Mouse (Mus musculus) ovary, postnatal 36 days (tissue): ENCODE data around the gene Dach1.

Experiments used
- DNase-seq: peaks from one replicate; pipeline ENCODE4 v3.0.0; 2022; ENCODE audit warnings: low spot score, mixed read lengths

Dach1 gene

DNA sequence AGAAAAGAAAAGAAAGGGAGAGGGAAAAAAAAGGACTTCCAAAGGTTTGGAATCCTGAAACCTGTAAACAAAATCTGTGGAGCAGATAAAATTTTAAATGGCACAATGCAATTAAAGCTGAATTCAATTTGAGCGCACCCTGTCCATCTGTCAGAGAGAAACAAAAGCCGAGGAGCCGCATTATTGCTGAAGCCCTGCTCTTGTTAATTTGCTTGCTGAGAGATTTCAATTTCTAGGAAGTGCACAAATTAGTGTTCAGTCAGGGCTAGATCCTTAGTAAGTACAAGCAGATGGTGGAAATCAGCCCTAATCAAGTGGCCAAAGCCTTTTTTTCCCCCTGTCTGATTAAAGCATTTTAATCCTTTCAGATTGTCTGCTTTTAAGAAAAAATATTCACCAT, 60.8 kb downstream of the Dach1 start:
- DNase-seq, result no peak

GRCm38 (mm10) chr14:98106208-98106607, 63.4 kb downstream of the Dach1 start:
- no peak for DNase-seq

- DNase-seq, result no peak
Observed at GRCm38 (mm10) chr14:98104314-98104955, 65.1 kb downstream of the Dach1 start.

DNA sequence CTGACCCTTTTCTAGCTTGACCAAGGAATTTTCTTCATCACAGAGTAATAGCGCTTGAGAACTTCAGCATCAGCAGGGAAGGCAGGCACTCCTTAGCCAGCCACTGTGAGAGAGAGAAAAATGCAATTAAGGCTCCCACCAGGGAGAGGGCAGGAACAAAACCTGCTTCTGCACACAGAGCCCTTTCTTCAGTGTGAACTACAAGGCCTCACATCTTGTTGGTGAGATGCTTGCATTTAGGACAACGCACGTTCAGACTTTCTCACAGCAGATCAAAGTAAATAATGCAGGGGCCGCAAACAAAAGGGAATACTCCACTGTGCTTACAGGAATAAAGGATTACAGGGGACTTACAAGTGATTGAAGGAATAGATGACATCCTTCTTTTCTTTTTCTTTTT, 74.3 kb downstream of the Dach1 start:
- DNase-seq, result no peak

DNA sequence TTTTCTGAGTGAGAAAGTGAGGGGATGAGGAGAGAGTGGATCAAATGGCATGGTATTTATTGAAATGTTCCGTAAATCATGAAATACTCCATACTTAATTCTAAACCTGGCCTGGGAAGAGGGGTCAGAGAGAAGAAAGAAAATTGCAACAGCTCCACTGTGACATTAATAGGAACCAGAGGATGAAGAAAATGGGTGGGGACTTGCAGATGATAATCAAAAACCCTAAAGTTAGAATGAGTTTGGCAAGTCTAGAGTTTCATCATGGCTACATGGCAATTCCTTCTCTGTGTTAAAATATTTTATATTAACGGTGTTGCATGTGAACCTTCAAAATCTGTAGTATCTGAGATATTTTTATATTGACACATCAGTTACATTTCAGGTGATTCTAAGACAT, 80.3 kb downstream of the Dach1 start:
- no peak for DNase-seq

DNA sequence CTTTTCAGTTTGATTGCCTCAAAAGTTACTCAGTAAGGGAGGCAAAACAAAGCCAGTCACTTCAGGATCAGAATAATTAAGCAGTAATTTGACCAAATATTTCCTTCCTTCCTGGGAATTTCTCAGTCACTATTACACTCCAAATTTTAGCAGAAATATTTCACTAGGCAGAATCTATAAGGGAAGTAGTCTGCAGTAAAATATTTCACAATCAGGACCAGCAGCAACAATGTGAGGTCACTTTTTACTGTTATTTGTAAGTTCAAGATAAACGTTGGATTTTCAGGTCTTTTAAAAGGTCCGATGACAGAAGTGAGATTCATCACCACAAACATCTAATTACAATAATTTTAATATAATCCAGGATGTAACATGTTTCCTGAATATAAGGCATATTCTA, 82.2 kb downstream of the Dach1 start:
- no peak for DNase-seq

DNA sequence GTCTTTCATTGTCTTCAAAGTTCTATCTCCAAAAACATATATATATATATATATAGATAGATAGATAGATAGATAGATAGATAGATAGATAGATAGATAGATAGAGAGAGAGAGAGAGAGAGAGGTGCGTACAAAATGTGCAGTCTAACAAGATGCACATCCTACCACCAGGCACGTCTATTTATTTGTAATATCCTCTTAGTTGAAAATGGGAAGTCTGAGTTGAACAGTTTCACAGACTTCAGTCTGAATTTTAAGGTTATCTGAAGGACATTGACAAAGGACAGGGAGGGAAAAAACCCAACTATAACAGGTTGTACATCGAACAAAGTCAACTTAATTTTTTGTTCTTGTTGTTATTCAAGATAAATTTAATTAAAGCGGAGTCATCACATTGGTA, 82.8 kb downstream of the Dach1 start:
- no peak for DNase-seq

DNA sequence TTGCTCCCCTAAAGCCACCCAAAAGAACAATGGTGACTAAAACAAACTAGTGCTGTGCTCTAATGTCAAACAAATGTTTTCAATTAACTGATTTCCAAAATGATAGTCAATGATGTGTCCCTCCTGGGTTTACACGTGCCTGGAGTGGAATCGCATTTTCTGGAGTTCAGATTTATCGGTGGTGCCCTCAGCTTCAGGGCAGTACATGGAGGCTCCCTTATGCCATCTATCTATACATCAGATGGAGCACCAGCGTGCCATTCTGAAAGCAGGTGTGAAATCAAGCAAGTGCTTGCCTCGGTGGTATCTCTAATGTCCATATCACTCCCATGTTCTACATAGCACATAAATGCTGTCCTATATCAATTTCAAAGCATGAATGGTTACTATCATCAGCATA, 84.4 kb downstream of the Dach1 start:
- DNase-seq, result no peak

DNA sequence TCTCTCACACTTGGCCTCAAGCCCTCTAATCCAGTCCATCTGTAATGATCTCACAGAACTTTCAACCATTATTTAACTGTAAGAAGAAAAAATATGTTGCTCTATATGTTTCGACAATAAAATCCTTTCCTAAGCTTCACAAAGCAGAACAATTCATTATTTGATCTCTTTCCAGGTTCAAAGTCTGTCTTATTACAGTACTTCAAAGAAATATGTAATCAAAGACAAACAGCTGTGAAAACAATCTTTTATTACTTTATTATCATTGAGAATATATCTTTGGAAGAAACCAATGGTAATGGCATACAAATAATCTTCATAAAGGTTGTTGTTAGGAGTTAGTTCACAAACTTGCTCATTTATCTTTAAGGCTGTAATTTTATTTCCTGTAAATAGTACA, 84.8 kb downstream of the Dach1 start:
- DNase-seq, result no peak

- no peak for DNase-seq
Observed at GRCm38 (mm10) chr14:98083419-98083818, 86.1 kb downstream of the Dach1 start.

- no peak for DNase-seq
Observed at GRCm38 (mm10) chr14:98080014-98080413, 89.6 kb downstream of the Dach1 start.

GRCm38 (mm10) chr14:98077996-98078395, 91.6 kb downstream of the Dach1 start:
- DNase-seq, result no peak

GRCm38 (mm10) chr14:98073421-98074080, 96.0 kb downstream of the Dach1 start:
- DNase-seq, result no peak

DNA sequence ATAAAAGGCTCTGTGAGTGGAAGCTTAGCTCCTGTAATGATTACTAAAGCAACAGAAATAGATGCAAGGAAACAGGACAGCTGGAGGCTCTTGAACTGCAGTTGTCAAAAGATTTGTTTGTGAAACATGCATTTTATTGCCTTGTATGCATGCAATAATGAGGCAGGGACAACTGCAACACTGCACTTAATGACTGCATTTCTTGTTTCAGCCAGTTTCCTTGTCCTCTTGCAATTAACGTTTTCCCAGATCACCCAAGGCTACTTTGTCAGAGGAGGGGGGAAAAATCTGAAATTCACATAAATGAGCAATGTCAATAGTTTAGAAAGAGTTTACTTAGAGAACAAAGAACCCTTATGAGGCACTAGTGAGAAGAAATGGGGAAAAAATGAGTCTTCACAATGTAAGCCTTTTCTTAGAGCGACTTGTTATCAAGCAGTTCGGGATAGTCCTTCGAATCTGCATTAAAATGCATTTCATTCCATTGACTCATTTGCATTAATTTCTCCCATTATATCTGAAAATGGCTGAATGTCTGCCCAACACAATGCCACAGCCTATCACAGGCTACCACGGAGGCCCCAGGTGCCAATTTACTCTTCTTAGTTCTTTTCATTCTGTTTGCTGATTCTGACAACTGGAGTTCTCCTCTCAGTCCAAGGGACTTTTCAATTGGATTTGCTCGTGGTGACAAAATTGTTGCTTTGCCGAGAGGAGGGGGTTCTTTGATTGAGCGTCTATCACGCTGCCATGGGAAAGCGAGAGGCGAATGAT, 96.7 kb downstream of the Dach1 start:
- DNase-seq, result no peak

DNA sequence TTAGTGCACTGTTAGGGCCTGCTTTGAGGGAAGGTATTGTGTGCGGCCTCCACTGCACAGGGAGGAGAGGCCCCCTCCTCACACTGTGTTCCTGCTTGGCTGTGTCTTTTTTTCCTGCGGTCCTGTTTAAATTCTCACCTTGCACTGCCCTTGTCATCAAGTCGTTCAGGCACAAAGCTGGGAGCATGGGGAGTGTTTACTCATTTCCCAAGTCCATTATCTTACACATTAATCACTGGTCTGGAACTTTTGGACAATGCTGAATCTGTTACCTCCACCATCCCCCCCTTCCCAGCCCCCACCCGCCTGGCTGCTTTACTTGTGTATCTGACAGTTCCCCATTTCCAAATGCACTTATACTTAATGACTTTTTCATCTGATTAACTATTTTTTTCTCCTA, 97.7 kb downstream of the Dach1 start:
- no peak for DNase-seq

DNA sequence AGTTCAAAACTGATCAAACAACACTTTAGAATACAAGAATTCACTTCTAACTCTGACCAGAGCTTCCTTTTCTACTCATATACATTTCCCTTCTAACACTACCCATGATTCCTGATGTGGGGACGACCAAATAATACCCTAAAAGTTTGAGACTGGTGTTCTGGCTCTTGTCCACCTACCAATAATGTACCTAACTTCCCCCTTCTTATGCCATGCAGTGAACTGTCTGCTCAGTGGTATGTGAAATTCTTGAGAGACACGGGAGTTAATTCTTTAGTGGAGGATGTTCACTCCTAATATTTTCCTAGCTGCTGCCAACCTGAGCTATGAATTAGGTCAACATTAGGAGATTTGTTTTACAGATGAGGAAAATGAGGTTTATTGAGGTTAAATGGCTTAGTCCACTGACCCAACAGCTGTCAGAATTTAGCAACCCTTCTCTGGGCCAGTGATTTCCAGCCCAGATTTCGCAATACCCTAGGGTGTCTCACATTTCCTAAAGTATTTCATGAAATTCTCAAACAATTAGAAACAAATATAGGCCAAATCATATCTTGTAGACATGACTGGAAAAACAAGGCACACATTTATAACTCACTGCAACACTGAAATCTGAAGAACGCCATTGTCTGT, 102.2 kb downstream of the Dach1 start:
- no peak for DNase-seq

DNA sequence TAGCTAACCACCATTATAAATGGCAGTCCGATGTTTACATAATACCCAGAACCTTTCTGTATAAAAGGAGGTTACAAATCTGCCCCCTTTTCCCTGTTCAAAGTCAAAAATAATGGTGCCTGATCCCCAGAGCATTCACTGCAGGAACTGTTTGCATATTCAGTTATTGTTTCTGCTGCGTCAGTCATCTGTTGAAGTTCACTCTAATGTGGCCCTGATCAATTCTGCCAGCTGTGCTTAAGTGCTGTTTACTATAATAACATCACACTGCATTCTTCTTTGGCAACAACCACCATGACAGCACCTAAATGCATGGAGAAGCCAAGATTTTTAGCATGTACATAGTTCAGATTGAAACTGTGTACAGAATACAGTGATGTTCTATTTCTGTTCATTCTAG, 105.4 kb downstream of the Dach1 start:
- DNase-seq, result no peak

DNA sequence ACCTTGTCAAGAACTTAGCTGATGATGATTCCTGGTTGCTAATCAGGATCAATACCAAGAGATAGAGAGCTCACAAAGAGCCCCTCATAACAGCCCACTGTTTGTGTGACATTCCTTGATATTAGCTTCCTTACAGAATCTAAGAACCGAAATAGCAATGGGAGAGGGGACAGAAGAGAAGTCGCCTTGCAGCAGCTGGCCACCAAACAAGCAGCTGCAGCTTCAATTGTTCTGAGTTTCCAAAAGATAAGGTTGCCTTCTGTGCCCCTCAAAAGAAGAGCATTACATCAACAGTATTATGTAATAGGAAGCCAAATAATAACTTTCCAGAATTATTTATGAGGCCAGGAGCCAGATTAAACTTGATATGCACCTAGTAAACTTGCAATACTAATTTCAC, 120.2 kb downstream of the Dach1 start:
- DNase-seq, result no peak

DNA sequence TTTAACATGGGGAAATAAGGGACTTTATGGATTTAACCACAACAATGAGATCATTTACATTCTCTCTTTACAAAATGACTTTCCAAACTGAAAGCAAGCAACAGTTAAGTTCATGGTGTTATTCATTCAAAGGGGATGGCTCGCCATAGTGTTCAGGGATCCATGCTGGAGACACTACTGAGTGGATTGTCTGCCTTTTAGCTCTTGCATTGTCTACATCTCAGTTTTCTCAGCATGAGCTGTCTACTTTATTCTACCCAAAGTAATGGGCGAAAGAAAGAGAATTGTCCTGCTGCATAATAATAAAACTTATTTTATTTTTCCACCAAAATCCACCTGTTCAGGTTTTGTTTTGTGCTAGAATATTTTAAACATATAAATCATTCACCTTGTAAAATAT, 121.2 kb downstream of the Dach1 start:
- DNase-seq, result no peak

- DNase-seq, result no peak
Observed at GRCm38 (mm10) chr14:98047670-98048069, 121.9 kb downstream of the Dach1 start.

DNA sequence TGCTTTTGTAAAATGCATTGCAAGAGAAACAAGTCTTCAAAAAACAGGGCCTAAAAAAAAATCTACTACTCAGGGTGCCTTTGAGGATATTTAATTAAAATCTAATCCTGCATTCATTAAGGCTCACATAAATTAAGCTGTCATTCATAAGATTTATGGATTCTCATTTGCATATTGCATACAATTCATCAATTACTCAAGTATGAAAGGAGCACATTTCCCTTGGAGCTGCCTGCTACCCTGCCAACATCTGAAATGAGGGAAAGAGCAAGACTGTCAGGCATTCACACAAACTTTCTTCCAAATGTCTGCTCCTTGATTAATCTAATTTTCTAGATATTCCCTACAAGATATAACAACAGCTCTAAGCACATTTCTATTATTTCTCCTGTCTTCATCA, 122.6 kb downstream of the Dach1 start:
- DNase-seq, result no peak

- no peak for DNase-seq
Observed at GRCm38 (mm10) chr14:98038524-98038923, 131.0 kb downstream of the Dach1 start.

GRCm38 (mm10) chr14:98037175-98037574, 132.4 kb downstream of the Dach1 start:
- no peak for DNase-seq
